Mouse (Mus musculus) liver, postnatal 0 days (tissue): ENCODE data around the gene Tmem260. TPM values are rescaled to one million over a fixed set of nuclear protein-coding genes. Genes with fewer than 3 reads are reported as not detected.

Experiments
- ATAC-seq: fragments of 200-750 bp; cut with Nextera tagmentation; 2 replicates; pipeline ENCODE4 v1.8.0; 2017; ENCODE audit warnings: mild to moderate bottlenecking, moderate library complexity
- DNase-seq: peaks from one replicate; pipeline ENCODE4 v3.0.0-alpha.2; 2016
- H3K27ac ChIP-seq: fragments of 300-500 bp; sonication (generic); 2 replicates; pipeline ENCODE4 v1.5.1; 2014; ENCODE audit warnings: antibody characterized with exemption, moderate library complexity, mild to moderate bottlenecking, low read depth
- H3K27me3 ChIP-seq: fragments of 300-500 bp; sonication (generic); 2 replicates; pipeline ENCODE4 v1.6.1; 2014; ENCODE audit warnings: low read length, control low read depth, mixed read lengths; ENCODE audit not compliant: insufficient read depth
- H3K36me3 ChIP-seq: fragments of 300-500 bp; sonication (generic); replicated peaks from 2 replicates; pipeline ENCODE4 v1.6.1; 2014; ENCODE audit warnings: mild to moderate bottlenecking, control low read depth, low read length, moderate library complexity, mixed read lengths; ENCODE audit not compliant: insufficient read depth
- H3K4me1 ChIP-seq: fragments of 300-500 bp; sonication (generic); 2 replicates; pipeline ENCODE4 v1.6.1; 2014; ENCODE audit warnings: antibody characterized with exemption, mild to moderate bottlenecking, control low read depth; ENCODE audit not compliant: insufficient read depth
- H3K4me2 ChIP-seq: fragments of 300-500 bp; sonication (generic); 2 replicates; pipeline ENCODE4 v1.6.1; 2014; ENCODE audit warnings: low read depth, mild to moderate bottlenecking, low read length, moderate library complexity, mixed read lengths
- H3K4me3 ChIP-seq: fragments of 300-500 bp; sonication (generic); 2 replicates; pipeline ENCODE4 v1.5.1; 2014; ENCODE audit warnings: low read depth, low read length
- H3K9ac ChIP-seq: fragments of 300-500 bp; sonication (generic); replicated peaks from 2 replicates; pipeline ENCODE4 v1.6.1; 2014; ENCODE audit warnings: mild to moderate bottlenecking, moderate library complexity
- H3K9me3 ChIP-seq: fragments of 300-500 bp; sonication (generic); 2 replicates; pipeline ENCODE4 v1.6.1; 2016; ENCODE audit warnings: mild to moderate bottlenecking, control low read depth, low read length, mixed read lengths
- CTCF ChIP-seq: sonication (generic); IDR thresholded peaks from 2 replicates; pipeline ENCODE4 v1.5.1; 2016; ENCODE audit warnings: antibody characterized with exemption, low read depth
- EP300 ChIP-seq: IDR thresholded peaks from 2 replicates; pipeline ENCODE4 v1.6.1; 2016; ENCODE audit warnings: antibody characterized with exemption, low read depth, mild to moderate bottlenecking
- WGBS: fragments of 180-500 bp; shearing (Covaris S2); extraction: QIAGEN DNeasy Blood & Tissue Kit; methylation state at CpG from one replicate; pipeline ENCODE4 v1.1.7; 2014; ENCODE audit not compliant: insufficient replicate concordance; 5-methylcytosine and 5-hydroxymethylcytosine counted together
- polyA plus RNA-seq: library from polyadenylated mRNA; unstranded; fragments of >200 nt; fragmentation: Nextera tagmentation; extraction: Ambion mirVana; gene quantifications from 2 replicates; pipeline ENCODE4 v1.2.1, GENCODE M21; 2015

Tmem260 gene
- polyA plus RNA-seq, result 3.9 and 5.4 TPM in 2 replicates

- WGBS, result 2% methylated on average over 51 of the region's 69 CpGs
- Histone ChIP-seq H3K4me3 (peak within 1 kb of the TSS; percentile 96), H3K27me3 (no peaks in the 10 kb centered on the region), H3K4me2 (peak within 1 kb of the TSS; percentile 76), H3K4me1 (peaks cover 12% of the 10 kb centered on the region), H3K9ac (peak within 1 kb of the TSS; percentile 92), H3K36me3 (no peaks in the 10 kb centered on the region), H3K9me3 (no peaks in the 10 kb centered on the region), H3K27ac (peak within 1 kb of the TSS; percentile 86)
- ATAC-seq (peak; percentile 100), DNase-seq (peak; percentile 93)
- peak; percentile 20; the same call in 1 of the 2 replicates for TF ChIP-seq EP300
- peak; percentile 98 for TF ChIP-seq CTCF
Observed at GRCm38 (mm10) chr14:48445984-48446683, at the start of gene Tmem260. Gene Tmem260, plus strand, starts transcription at chr14:48446124.

GRCm38 (mm10) chr14:48406086-48406485 lies 39.8 kb upstream of the Tmem260 start:
- no peak for DNase-seq
- Histone ChIP-seq H3K4me1 (no peaks in the 10 kb centered on the region), H3K36me3 (no peaks in the 10 kb centered on the region), H3K27me3 (no peaks in the 10 kb centered on the region), H3K4me3 (no peak overlapping the region), H3K4me2 (no peak overlapping the region), H3K9me3 (no peaks in the 10 kb centered on the region), H3K9ac (no peak overlapping the region), H3K27ac (no peak overlapping the region)
- TF ChIP-seq CTCF, result no peak
- no peak for TF ChIP-seq EP300
- 81% methylated on average over 13 of the region's 13 CpGs for WGBS
- ATAC-seq, result no peak

DNA sequence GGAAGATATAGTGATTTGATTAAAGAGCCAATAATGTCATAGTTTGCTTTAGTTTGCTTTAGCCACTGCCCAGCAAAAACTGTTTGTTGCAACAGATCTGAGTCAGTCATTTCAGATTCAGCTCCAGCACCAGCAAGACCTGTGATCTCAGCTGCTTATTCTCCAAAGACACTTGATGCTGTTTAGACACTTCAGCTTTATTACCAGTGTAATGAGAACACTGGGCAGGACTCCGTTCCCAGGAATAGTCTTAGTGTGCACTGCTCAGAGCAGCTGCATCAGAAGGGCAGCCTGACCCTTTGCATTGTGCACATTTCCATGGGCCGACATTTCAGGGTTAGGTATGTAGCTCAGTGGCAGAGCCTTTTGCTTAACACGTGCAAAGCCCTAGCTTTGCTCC lies 28.9 kb upstream of the Tmem260 start:
- H3K4me1 ChIP-seq, result no peaks in the 10 kb centered on the region; the same call in 1 of the 2 replicates

GRCm38 (mm10) chr14:48418264-48418663 lies 27.7 kb upstream of the Tmem260 start:
- Histone ChIP-seq H3K27me3 (no peaks in the 10 kb centered on the region), H3K9me3 (no peaks in the 10 kb centered on the region), H3K9ac (no peak overlapping the region), H3K36me3 (no peaks in the 10 kb centered on the region), H3K4me2 (no peak overlapping the region), H3K4me3 (no peak overlapping the region), H3K4me1 (no peaks in the 10 kb centered on the region; the same call in 1 of the 2 replicates), H3K27ac (no peak overlapping the region)
- TF ChIP-seq EP300 (no peak), CTCF (no peak)
- DNase-seq, result no peak
- ATAC-seq, result no peak
- 48% methylated on average over 3 of the region's 3 CpGs for WGBS

More for the DNA sequence above, 28.9 kb upstream of the Tmem260 start:
- no peak for ATAC-seq
- Histone ChIP-seq H3K9ac (no peak overlapping the region), H3K4me3 (no peak overlapping the region), H3K27me3 (no peaks in the 10 kb centered on the region), H3K36me3 (no peaks in the 10 kb centered on the region), H3K27ac (no peak overlapping the region), H3K9me3 (no peaks in the 10 kb centered on the region), H3K4me2 (no peak overlapping the region)
- DNase-seq, result no peak
- TF ChIP-seq CTCF (no peak), EP300 (no peak)
- WGBS, result 70% methylated on average over 3 of the region's 3 CpGs

DNA sequence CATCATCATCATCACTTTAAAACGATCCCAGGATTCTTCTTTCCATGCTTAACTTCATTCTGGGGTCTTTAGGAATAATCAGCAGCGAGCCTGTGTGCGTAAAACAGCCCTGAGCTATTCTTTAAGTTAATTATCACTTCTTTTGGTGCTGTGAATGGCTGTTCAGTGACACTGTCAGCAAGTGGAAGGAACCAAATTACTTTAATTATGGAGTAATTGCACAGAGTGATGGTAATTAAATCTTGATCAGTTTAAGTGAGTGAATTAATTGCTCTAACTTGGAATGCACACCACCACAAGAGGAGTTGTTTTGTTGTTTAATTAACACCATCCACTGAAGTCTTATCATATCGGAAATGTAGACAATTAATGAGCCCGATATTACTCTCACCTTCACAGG lies 27.3 kb upstream of the Tmem260 start:
- WGBS, result 73% methylated on average over 5 of the region's 5 CpGs
- Histone ChIP-seq H3K36me3 (no peaks in the 10 kb centered on the region), H3K4me1 (no peaks in the 10 kb centered on the region; the same call in 1 of the 2 replicates), H3K9me3 (no peaks in the 10 kb centered on the region), H3K9ac (no peak overlapping the region), H3K27me3 (no peaks in the 10 kb centered on the region), H3K4me3 (no peak overlapping the region), H3K4me2 (no peak overlapping the region), H3K27ac (no peak overlapping the region)
- no peak for TF ChIP-seq EP300
- no peak for TF ChIP-seq CTCF
- ATAC-seq, result no peak
- no peak for DNase-seq

DNA sequence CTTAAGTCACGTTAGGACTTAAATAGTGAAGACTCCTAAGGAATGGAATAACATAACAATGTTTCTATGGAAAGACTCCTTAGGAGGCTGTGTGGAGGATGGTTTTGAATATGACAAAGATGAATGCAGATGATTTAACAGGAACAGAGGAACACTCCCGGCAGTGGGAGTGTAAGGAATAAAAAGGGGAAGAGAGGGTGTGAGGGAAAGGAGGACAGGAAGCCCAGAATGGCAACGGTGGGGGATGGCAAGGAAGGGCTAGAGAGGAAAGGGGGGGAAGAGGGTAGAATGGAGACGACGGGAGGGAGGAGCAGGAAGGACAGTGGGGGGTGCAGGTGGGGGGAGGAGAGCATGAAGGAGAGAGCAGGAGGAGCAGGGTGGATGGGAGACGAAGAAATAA lies 24.4 kb upstream of the Tmem260 start:
- H3K9me3 ChIP-seq, result no peaks in the 10 kb centered on the region
- no peaks in the 10 kb centered on the region for H3K36me3 ChIP-seq
- no peaks in the 10 kb centered on the region for H3K27me3 ChIP-seq
- 10% methylated on average over 6 of the region's 6 CpGs for WGBS
- H3K27ac ChIP-seq, result no peak overlapping the region
- no peak overlapping the region for H3K9ac ChIP-seq
- ATAC-seq (no peak; the same call in 1 of the 2 replicates), DNase-seq (no peak)
- H3K4me3 ChIP-seq, result no peak overlapping the region
- TF ChIP-seq EP300 (no peak), CTCF (no peak)
- H3K4me1 ChIP-seq, result no peaks in the 10 kb centered on the region; the same call in 1 of the 2 replicates
- H3K4me2 ChIP-seq, result peak overlapping the region; percentile 49; the same call in 1 of the 2 replicates
